Mouse (Mus musculus) layer of hippocampus, adult 2 months (tissue): Measurements from ENCODE around the gene Fads6. TPM values are rescaled to one million over a fixed set of nuclear protein-coding genes. Genes with fewer than 3 reads are reported as not detected.

ENCODE experiments used
- DNase-seq, 2 experiments: peaks; one replicate each; pipeline ENCODE4 v3.0.0; 2022; ENCODE audit warnings: low spot score in 2 of 2
- H3K27ac ChIP-seq: fragments of 200-600 bp; 2 replicates; pipeline ENCODE4 v1.8.1; 2022
- H3K4me3 ChIP-seq: fragments of 200-600 bp; 2 replicates; pipeline ENCODE4 v1.8.1; 2022; ENCODE audit warnings: mild to moderate bottlenecking
- CTCF ChIP-seq: fragments of 200-600 bp; conservative IDR thresholded peaks from 2 replicates; pipeline ENCODE4 v1.8.1; 2022; ENCODE audit warnings: antibody characterized with exemption, mild to moderate bottlenecking, moderate library complexity
- total RNA-seq, 2 experiments: library from RNA; stranded (reverse); gene quantifications; 2 replicates each; pipeline ENCODE4 v1.2.3; 2021

Fads6 gene
- total RNA-seq, 2 experiments from 2014 or later: 13.2 to 15.1 TPM

- H3K27ac ChIP-seq: peak overlapping the region; percentile 87
- DNase-seq: peak in 1 of 2 experiments; percentile 66
- no peak overlapping the region for H3K4me3 ChIP-seq
- TF ChIP-seq CTCF: no peak; the same call in 1 of the 2 replicates
These were observed 15.2 kb downstream of the Fads6 start for GRCm38 (mm10) chr11:115282295-115282694.

DNA sequence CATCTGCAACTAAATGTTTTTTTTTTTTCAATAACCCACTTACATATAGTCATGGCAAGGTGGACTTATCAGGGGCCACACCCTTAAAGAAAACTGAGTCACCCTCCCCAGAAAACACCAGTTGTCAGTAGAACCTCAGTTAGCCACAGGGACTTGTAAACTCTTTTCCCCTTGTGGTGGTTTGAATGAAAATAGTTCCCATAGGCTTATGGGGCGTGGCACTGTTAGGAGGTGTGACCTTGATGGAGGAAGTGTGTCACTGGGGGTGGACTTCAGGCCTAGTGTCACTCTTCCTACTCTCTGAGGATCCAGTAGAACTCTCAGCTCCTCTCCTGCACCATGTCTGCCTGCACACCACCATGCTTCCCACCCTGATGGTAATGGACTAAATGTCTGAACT is 17.7 kb downstream of the Fads6 start:
- DNase-seq: no peak
- TF ChIP-seq CTCF: no peak
- Histone ChIP-seq H3K4me3 (no peak overlapping the region), H3K27ac (no peak overlapping the region)

DNA sequence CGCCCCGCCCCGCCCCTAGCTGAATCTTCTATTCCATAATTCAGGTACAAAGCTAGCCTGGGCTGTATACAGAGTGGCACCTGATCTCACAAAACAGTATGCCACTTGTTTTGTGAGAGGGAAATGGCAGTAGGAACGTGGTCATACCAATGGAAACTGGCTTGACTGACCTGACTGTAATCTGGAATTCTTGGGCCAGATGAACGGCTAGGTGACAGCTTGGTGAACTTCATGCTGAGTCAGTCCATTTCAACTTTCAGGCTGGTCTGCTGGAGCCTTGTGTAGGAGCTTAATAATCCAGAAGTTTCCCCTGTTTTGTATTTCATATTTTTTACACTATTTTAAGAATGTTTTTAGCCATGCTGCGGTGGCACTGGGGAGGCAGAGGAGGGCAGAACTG is 19.3 kb downstream of the Fads6 start:
- no peak for DNase-seq
- no peak for TF ChIP-seq CTCF
- no peak overlapping the region for H3K27ac ChIP-seq
- no peak overlapping the region for H3K4me3 ChIP-seq

DNA sequence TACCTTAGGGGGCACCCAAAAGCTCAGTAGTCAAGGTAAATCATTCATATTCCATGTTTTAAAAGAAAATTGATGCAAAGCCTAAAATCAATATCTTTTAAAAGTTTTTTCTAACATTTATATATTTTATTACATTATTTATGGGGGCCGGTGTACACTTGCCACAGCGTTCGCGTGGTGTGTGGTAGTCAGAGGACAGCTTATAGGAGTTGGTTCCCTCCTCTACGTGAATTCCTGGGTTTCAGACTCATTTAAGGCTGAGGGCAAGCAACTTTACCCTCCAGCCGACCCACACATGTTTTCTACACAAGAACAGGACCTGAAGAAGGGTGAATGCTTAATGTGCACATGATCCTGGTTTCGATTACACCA is 19.9 kb downstream of the Fads6 start:
- no peak for DNase-seq
- Histone ChIP-seq H3K27ac (peak overlapping the region; percentile 93), H3K4me3 (peak overlapping the region; percentile 81)
- TF ChIP-seq CTCF: no peak

GRCm38 (mm10) chr11:115276780-115277603 is 20.5 kb downstream of the Fads6 start, which contains the start of gene Fdxr:
TSS of gene Fdxr (minus strand) at chr11:115277050.
- peak; percentile 18; the same call in 1 of the 2 replicates for TF ChIP-seq CTCF
- Histone ChIP-seq H3K4me3 (peak within 1 kb of the TSS; percentile 81), H3K27ac (peak within 1 kb of the TSS; percentile 93)
- DNase-seq: peak; percentile 96 to 98

DNA sequence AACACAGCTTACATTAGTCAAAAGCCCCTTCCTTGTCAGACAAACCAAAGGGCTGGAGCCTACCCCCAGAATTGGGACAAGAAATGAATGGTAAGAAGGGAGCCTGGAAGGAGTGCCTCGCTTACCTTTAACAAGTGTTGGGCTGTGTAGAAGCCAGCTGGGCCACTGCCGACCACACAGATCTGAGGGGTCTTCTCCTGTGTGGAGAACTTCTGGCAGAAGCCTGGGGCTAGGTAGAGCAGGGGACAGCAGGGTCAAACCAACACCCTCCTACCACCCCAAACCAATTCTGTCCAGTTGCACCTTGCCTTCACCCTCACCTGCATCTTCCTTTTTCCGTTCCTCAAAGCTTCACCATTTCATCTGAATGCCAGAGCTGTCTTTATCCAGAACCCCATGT is 21.5 kb downstream of the Fads6 start:
- Histone ChIP-seq H3K27ac (peak overlapping the region; percentile 93; the same call in 1 of the 2 replicates), H3K4me3 (peak overlapping the region; percentile 81)
- no peak for TF ChIP-seq CTCF
- DNase-seq: no peak

DNA sequence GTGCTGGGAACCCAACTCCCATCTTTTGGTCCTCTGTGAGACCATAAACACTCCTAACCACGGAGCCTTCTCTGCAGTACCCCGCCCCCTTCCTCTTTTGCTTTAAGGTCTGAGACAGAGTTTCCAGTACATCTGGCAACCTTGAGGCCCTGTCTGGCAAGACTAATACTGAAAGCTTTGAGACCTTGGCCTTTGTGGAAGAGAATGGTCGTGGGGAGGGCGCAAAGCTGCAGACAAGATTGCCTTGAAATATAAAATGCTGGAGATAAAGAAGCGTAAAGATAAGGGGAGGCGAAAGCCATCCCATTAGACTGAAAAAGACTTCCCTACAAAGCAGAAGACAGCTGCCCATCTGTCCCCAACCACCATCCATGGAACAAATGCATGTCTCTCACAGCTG is 22.0 kb downstream of the Fads6 start:
- TF ChIP-seq CTCF: no peak
- no peak overlapping the region; the same call in 1 of the 2 replicates for H3K4me3 ChIP-seq
- no peak for DNase-seq
- no peak overlapping the region for H3K27ac ChIP-seq

- no peak for TF ChIP-seq CTCF
- DNase-seq: no peak
- no peak overlapping the region for H3K27ac ChIP-seq
These were observed 22.7 kb downstream of the Fads6 start for GRCm38 (mm10) chr11:115274771-115275170.

GRCm38 (mm10) chr11:115274178-115274577 is 23.3 kb downstream of the Fads6 start:
- no peak for TF ChIP-seq CTCF
- DNase-seq: no peak
- Histone ChIP-seq H3K27ac (no peak overlapping the region), H3K4me3 (no peak overlapping the region)

More at GRCm38 (mm10) chr11:115274771-115275170, 22.7 kb downstream of the Fads6 start:
- H3K4me3 ChIP-seq: no peak overlapping the region

DNA sequence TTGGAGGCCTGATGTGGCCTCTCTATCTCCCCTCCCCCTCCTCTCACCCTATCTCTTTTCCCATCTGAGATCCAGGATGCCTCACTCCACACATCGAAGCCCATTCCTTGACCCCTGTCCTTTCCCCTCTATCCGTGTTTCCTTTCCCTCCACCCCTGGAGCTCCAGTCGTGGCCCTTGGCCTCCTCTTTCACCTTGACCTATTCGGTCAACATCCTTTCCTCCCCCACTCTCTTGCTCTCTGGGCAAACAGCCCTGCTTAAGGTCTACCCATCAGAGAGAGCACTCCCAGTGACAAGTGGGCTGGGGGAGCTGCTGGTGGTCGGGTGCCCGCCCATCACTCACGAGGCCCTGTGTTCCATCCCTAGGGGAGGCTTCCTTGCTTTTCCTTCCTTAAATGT is 23.7 kb downstream of the Fads6 start:
- H3K27ac ChIP-seq: no peak overlapping the region
- DNase-seq: no peak
- no peak for TF ChIP-seq CTCF
- H3K4me3 ChIP-seq: no peak overlapping the region

- no peak for DNase-seq
- no peak overlapping the region for H3K27ac ChIP-seq
- no peak for TF ChIP-seq CTCF
- no peak overlapping the region for H3K4me3 ChIP-seq
These were observed 24.5 kb downstream of the Fads6 start for GRCm38 (mm10) chr11:115272894-115273498.

- no peak for DNase-seq
- H3K4me3 ChIP-seq: no peak overlapping the region
- no peak overlapping the region for H3K27ac ChIP-seq
- no peak for TF ChIP-seq CTCF
These were observed 26.0 kb downstream of the Fads6 start for GRCm38 (mm10) chr11:115271481-115271880.

- H3K27ac ChIP-seq: no peak overlapping the region
- no peak for TF ChIP-seq CTCF
- DNase-seq: no peak
- H3K4me3 ChIP-seq: no peak overlapping the region
These were observed 26.4 kb downstream of the Fads6 start for GRCm38 (mm10) chr11:115271052-115271451.
